ENCODE assay signal across 8 mouse cellular contexts in genomic region chrX:160390464-160390956, GRCm38 (mm10). TPM values are rescaled to one million over a fixed set of nuclear protein-coding genes. Genes with fewer than 3 reads are reported as not detected.
DNase-seq lines count a peak whose midpoint lies in the region; ATAC-seq and TF ChIP-seq lines count a peak whose summit lies in the region.

Gene Adgrg2 (plus strand): TSS chrX:160390690.

- no peaks in the 10 kb centered on the region for H3K36me3 ChIP-seq in forebrain, embryonic 15.5 days
- H3K36me3 ChIP-seq in hindbrain, embryonic 15.5 days = no peaks in the 10 kb centered on the region
- no peaks in the 10 kb centered on the region for H3K36me3 ChIP-seq in liver, embryonic 16.5 days (ENCODE audit: control insufficient read depth, insufficient read depth)

- peak; percentile 86 for ATAC-seq in forebrain, embryonic 15.5 days (replicated peaks)
- peak; percentile 69; the same call in 1 of the 2 replicates for ATAC-seq in hindbrain, embryonic 15.5 days (ENCODE audit: low FRiP score, low read depth)
- ATAC-seq in liver, embryonic 16.5 days (ENCODE audit: low read depth) = peak; percentile 61

- no peak within 1 kb of the TSS for H3K27ac ChIP-seq in forebrain, embryonic 15.5 days (replicated peaks)
- H3K27ac ChIP-seq in hindbrain, embryonic 15.5 days (replicated peaks) = no peak within 1 kb of the TSS
- H3K27ac ChIP-seq in liver, embryonic 16.5 days (ENCODE audit: low read length) = no peak within 1 kb of the TSS
- no peak within 1 kb of the TSS for H3K27ac ChIP-seq in olfactory bulb, adult 2 months (ENCODE audit: insufficient read depth, low read depth, low read length)

- no peaks in the 10 kb centered on the region for H3K4me1 ChIP-seq in forebrain, embryonic 15.5 days
- H3K4me1 ChIP-seq in hindbrain, embryonic 15.5 days (replicated peaks) = no peaks in the 10 kb centered on the region
- no peaks in the 10 kb centered on the region for H3K4me1 ChIP-seq in liver, embryonic 16.5 days (ENCODE audit: control insufficient read depth, low read depth, low read length)
- 0 out of 2 replicates have a peak, but pooled peaks cover 4% of the 10 kb centered on the region for H3K4me1 ChIP-seq in olfactory bulb, adult 2 months (ENCODE audit: control insufficient read depth, insufficient read depth, low read length)

- peak within 1 kb of the TSS; percentile 49 for H3K4me3 ChIP-seq in forebrain, embryonic 15.5 days
- H3K4me3 ChIP-seq in hindbrain, embryonic 15.5 days = peak within 1 kb of the TSS; percentile 50
- H3K4me3 ChIP-seq in liver, embryonic 16.5 days (ENCODE audit: low read depth, low read length) = peak within 1 kb of the TSS; percentile 48
- H3K4me3 ChIP-seq in olfactory bulb, adult 2 months (ENCODE audit: insufficient read depth, low read depth, low read length) = peak within 1 kb of the TSS; percentile 48

- H3K9me3 ChIP-seq in forebrain, embryonic 15.5 days = no peaks in the 10 kb centered on the region
- H3K9me3 ChIP-seq in hindbrain, embryonic 15.5 days = no peaks in the 10 kb centered on the region
- no peaks in the 10 kb centered on the region for H3K9me3 ChIP-seq in liver, embryonic 16.5 days (replicated peaks; ENCODE audit: control insufficient read depth, low read length)

- 17% methylated on average over 41 of the region's 42 CpGs for WGBS in forebrain, embryonic 15.5 days
- WGBS in hindbrain, embryonic 15.5 days = 11% methylated on average over 40 of the region's 42 CpGs
- WGBS in liver, embryonic 16.5 days (ENCODE audit: insufficient replicate concordance) = 12% methylated on average over 40 of the region's 42 CpGs
- WGBS in olfactory bulb, adult 2 months = 10% methylated on average over 42 of the region's 42 CpGs

- no peak for TF ChIP-seq POLR2A in olfactory bulb, adult 2 months (IDR thresholded peaks at IDR 0.05; ENCODE audit: insufficient read depth, low read depth, low read length)

- peak within 1 kb of the TSS; percentile 44; the same call in 1 of the 2 replicates for H3K9ac ChIP-seq in forebrain, embryonic 15.5 days (replicated peaks)
- H3K9ac ChIP-seq in hindbrain, embryonic 15.5 days = peak within 1 kb of the TSS; percentile 49
- H3K9ac ChIP-seq in liver, embryonic 16.5 days (ENCODE audit: low read depth, low read length) = no peak within 1 kb of the TSS

- H3K4me2 ChIP-seq in forebrain, embryonic 15.5 days (replicated peaks) = peak within 1 kb of the TSS; percentile 77
- H3K4me2 ChIP-seq in hindbrain, embryonic 15.5 days = peak within 1 kb of the TSS; percentile 77
- H3K4me2 ChIP-seq in liver, embryonic 16.5 days (ENCODE audit: low read depth, low read length) = peak within 1 kb of the TSS; percentile 59

- no peak for TF ChIP-seq CTCF in olfactory bulb, adult 2 months (IDR thresholded peaks at IDR 0.05; ENCODE audit: insufficient read depth, low read depth, low read length)

- no peaks in the 10 kb centered on the region for H3K27me3 ChIP-seq in forebrain, embryonic 15.5 days
- peaks cover 5% of the 10 kb centered on the region; the same call in 1 of the 2 replicates for H3K27me3 ChIP-seq in hindbrain, embryonic 15.5 days
- peaks cover 10% of the 10 kb centered on the region for H3K27me3 ChIP-seq in liver, embryonic 16.5 days (ENCODE audit: control insufficient read depth, insufficient read depth, low read depth, low read length)

- DNase-seq in cerebellum, postnatal 14 days = peak; percentile 5 to 6
- DNase-seq in cerebellum, adult 9-10 months = no peak
- DNase-seq in R1 (ENCODE audit: low read depth, low spot score) = peak; percentile 30
- no peak for DNase-seq in T-cell, adult 2 months (ENCODE audit: low spot score)

RNA-seq across cellular contexts. Expression of gene Adgrg2, which starts in this region (rescaled TPM):
- polyA plus RNA-seq in forebrain, embryonic 15.5 days (2015; fragmentation: Nextera tagmentation; extraction: Ambion mirVana) = 0.78 and 1.1 TPM in 2 replicates
- polyA plus RNA-seq in hindbrain, embryonic 15.5 days (2015; fragmentation: Nextera tagmentation; extraction: Ambion mirVana) = 1.9 and 2.8 TPM in 2 replicates
- polyA plus RNA-seq in liver, embryonic 16.5 days (2015; fragmentation: Nextera tagmentation; extraction: Ambion mirVana) = 0.16 and 0.54 TPM in 2 replicates
- not detected in 2 replicates for polyA plus RNA-seq in olfactory bulb, adult 2 months (2012; ENCODE audit: insufficient read depth, insufficient read length, low replicate concordance, missing spikeins)

Comparison
In these comparisons a context has a peak if more than half of its experiments do, and no peak if none do; other contexts are left out.
1. DNase-seq: peak in cerebellum, postnatal 14 days (2 of 2) and R1 (single experiment); none in cerebellum, adult 9-10 months (single experiment) and T-cell, adult 2 months (single experiment).
2. Peak in ATAC-seq, H3K4me3 ChIP-seq and H3K4me2 ChIP-seq in liver, embryonic 16.5 days; RNA of the gene not detected or under 1 TPM.
3. Peak in every context shown above with its lines, with median percentiles within 50 percentile points of each other: ATAC-seq, H3K4me2 ChIP-seq and H3K4me3 ChIP-seq.